Mouse (Mus musculus) myocyte (in vitro differentiated cells): Measurements from ENCODE around the gene Olfr429. TPM values are rescaled to one million over a fixed set of nuclear protein-coding genes. Genes with fewer than 3 reads are reported as not detected.

Experiments
- H3K27me3 ChIP-seq: one replicate; pipeline ENCODE4 v1.6.1; 2011; ENCODE audit not compliant: control insufficient read depth, insufficient read depth, insufficient read length
- H3K36me3 ChIP-seq: one replicate; pipeline ENCODE4 v1.6.1; 2011; ENCODE audit not compliant: control insufficient read depth, insufficient read depth
- H3K4me2 ChIP-seq: one replicate; pipeline ENCODE4 v1.6.1; 2011; ENCODE audit warnings: low read depth, control low read depth
- H3K4me3 ChIP-seq: one replicate; pipeline ENCODE4 v1.5.1; 2011; ENCODE audit warnings: mild to moderate bottlenecking, control low read depth, moderate library complexity
- H3K79me2 ChIP-seq: one replicate; pipeline ENCODE4 v1.6.1; 2011; ENCODE audit not compliant: control insufficient read depth, insufficient read depth
- H3ac ChIP-seq: one replicate; pipeline ENCODE4 v1.6.1; 2011; ENCODE audit not compliant: control insufficient read depth, insufficient read length
- CEBPB ChIP-seq: IDR thresholded peaks from 2 replicates; pipeline ENCODE4 v1.6.1; 2011; ENCODE audit warnings: mild to moderate bottlenecking, moderate library complexity; ENCODE audit not compliant: poor library complexity, insufficient read depth, severe bottlenecking
- E2F4 ChIP-seq: IDR thresholded peaks from one replicate; pipeline ENCODE4 v1.6.1; 2011; ENCODE audit warnings: mild to moderate bottlenecking, control low read depth, moderate library complexity; ENCODE audit not compliant: insufficient read depth
- MAX ChIP-seq: IDR thresholded peaks from one replicate; pipeline ENCODE4 v1.6.1; 2011; ENCODE audit warnings: low read depth, mild to moderate bottlenecking, control low read depth
- MYOD1 ChIP-seq, 3 experiments: IDR thresholded peaks; one replicate each; pipeline ENCODE4 v1.6.1; 2011; ENCODE audit warnings: control low read depth in 2 of 3, low read depth in 2 of 3, mild to moderate bottlenecking in 2 of 3, moderate library complexity in 1 of 3; ENCODE audit not compliant: insufficient read length in 2 of 3, control insufficient read depth in 1 of 3
- MYOG ChIP-seq, 3 experiments: IDR thresholded peaks; one replicate each; pipeline ENCODE4 v1.6.1; 2011; ENCODE audit warnings: control low read depth in 2 of 3, low read depth in 2 of 3, mild to moderate bottlenecking in 2 of 3; ENCODE audit not compliant: insufficient read length in 2 of 3, control insufficient read depth in 1 of 3, insufficient read depth in 1 of 3
- POLR2A ChIP-seq: IDR thresholded peaks from one replicate; pipeline ENCODE4 v1.6.1; 2011; ENCODE audit warnings: low read depth, mild to moderate bottlenecking, control low read depth, moderate library complexity; ENCODE audit not compliant: insufficient read length
- POLR2AphosphoS2 ChIP-seq: IDR thresholded peaks from one replicate; pipeline ENCODE4 v1.6.1; 2011; ENCODE audit warnings: low read depth, control low read depth; ENCODE audit not compliant: insufficient read length
- REST ChIP-seq: IDR thresholded peaks from one replicate; pipeline ENCODE4 v1.6.1; 2011; ENCODE audit warnings: mild to moderate bottlenecking, control low read depth, moderate library complexity; ENCODE audit not compliant: insufficient read depth, insufficient read length
- SRF ChIP-seq: IDR thresholded peaks from one replicate; pipeline ENCODE4 v1.6.1; 2011; ENCODE audit warnings: low read depth; ENCODE audit not compliant: control insufficient read depth, insufficient read length
- TCF12 ChIP-seq: IDR thresholded peaks from one replicate; pipeline ENCODE4 v1.6.1; 2011; ENCODE audit warnings: mild to moderate bottlenecking, control low read depth; ENCODE audit not compliant: poor library complexity, insufficient read depth, severe bottlenecking
- TCF3 ChIP-seq: IDR thresholded peaks from one replicate; pipeline ENCODE4 v1.6.1; 2011; ENCODE audit warnings: low read depth, control low read depth; ENCODE audit not compliant: insufficient read length
- USF1 ChIP-seq: IDR thresholded peaks from one replicate; pipeline ENCODE4 v1.6.1; 2011; ENCODE audit warnings: low read depth, mild to moderate bottlenecking, control low read depth, moderate library complexity
- polyA plus RNA-seq: library from polyadenylated mRNA; unstranded; fragments of >200 nt; fragmentation: generic; extraction: Trizol; gene quantifications from one replicate; pipeline ENCODE4 v1.2.1, GENCODE M21; 2012; ENCODE audit warnings: missing spikeins

The Olfr429 gene
- polyA plus RNA-seq, 1 experiment = not detected

DNA sequence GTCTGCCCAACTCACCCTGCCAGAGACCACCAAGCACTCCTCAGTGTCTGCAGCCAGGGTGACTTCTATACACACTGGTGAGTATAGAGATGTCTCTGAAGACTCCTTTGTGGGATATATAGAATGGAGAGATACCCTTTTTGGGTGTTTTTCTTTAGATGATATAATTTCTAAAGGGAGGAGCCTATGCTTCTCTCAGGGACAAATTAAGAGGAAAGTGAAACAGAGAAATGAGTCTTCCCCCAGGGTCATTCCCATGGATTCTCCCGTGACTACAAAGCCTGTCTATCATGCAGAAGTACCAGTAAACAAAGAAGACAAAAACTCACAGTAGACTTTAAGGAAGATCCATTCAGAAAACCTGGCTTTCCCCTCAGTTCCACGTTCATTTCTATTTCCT lies 36.9 kb downstream of the Olfr429 start, which contains the start of gene Olfr231:
Gene Olfr231 (minus strand): TSS at position 101 of the 400 bp plus-strand sequence.
- TF ChIP-seq POLR2AphosphoS2 (no peak), TCF12 (no peak), SRF (no peak), MAX (no peak), USF1 (no peak), MYOG (IDR thresholded peaks at IDR 0.05; ENCODE audit: control insufficient read depth in 1 of 3, insufficient read depth in 1 of 3, insufficient read length in 2 of 3, low read depth in 2 of 3) (no peak), E2F4 (no peak), TCF3 (no peak), POLR2A (no peak), MYOD1 (IDR thresholded peaks at IDR 0.05; ENCODE audit: control insufficient read depth in 1 of 3, insufficient read length in 2 of 3, low read depth in 2 of 3) (no peak), CEBPB (no peak), REST (no peak)
- no peak within 1 kb of the TSS for H3ac ChIP-seq
- no peak within 1 kb of the TSS for H3K4me3 ChIP-seq
- no peaks in the 10 kb centered on the region for H3K36me3 ChIP-seq
- no peaks in the 10 kb centered on the region for H3K27me3 ChIP-seq
- no peaks in the 10 kb centered on the region for H3K79me2 ChIP-seq
- no peak within 1 kb of the TSS for H3K4me2 ChIP-seq

DNA sequence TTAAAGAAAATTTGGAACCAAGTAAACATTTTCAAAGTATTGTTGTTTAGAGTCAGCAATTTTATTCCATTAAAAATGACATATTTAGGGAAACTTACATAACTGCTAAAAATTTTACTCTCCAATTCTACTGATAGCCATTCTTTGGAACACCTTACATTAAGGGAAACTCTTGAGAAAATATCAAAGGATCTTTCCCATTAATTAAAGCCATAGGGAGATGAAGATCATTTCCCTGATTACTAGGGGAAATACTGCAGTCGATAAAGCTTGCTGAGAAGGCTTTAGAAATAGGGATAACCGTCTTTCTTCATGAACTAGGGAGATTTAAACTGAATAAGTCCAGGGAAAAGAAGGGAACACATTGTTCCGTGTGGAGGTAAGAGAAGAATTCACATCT lies 47.1 kb downstream of the Olfr429 start, which contains the start of gene Olfr424:
Gene Olfr424 (plus strand): TSS at position 301 of the 400 bp plus-strand sequence.
- Histone ChIP-seq H3K4me3 (no peak within 1 kb of the TSS), H3K4me2 (no peak within 1 kb of the TSS), H3ac (no peak within 1 kb of the TSS), H3K79me2 (no peaks in the 10 kb centered on the region), H3K27me3 (no peaks in the 10 kb centered on the region), H3K36me3 (no peaks in the 10 kb centered on the region)
- TF ChIP-seq E2F4 (no peak), MAX (no peak)

- H3K27me3 ChIP-seq = no peaks in the 10 kb centered on the region
- TF ChIP-seq TCF3 (no peak), TCF12 (no peak), SRF (no peak), CEBPB (no peak), E2F4 (no peak), MYOD1 (IDR thresholded peaks at IDR 0.05; ENCODE audit: control insufficient read depth in 1 of 3, insufficient read length in 2 of 3, low read depth in 2 of 3) (no peak), REST (no peak), POLR2AphosphoS2 (no peak), USF1 (no peak)
- H3ac ChIP-seq = no peak overlapping the region
- no peaks in the 10 kb centered on the region for H3K36me3 ChIP-seq
- H3K4me3 ChIP-seq = no peak overlapping the region
- H3K4me2 ChIP-seq = no peak overlapping the region
- H3K79me2 ChIP-seq = no peaks in the 10 kb centered on the region
These were observed 47.9 kb downstream of the Olfr429 start for GRCm38 (mm10) chr1:174131999-174132398.

Other genes with a start within 250 kb of the Olfr429 start
- 1.9 TPM for gene Ifi211, start 171.3 kb upstream of the Olfr429 start, polyA plus RNA-seq
- gene Mndal, start 141.8 kb upstream of the Olfr429 start, polyA plus RNA-seq = 2.3 TPM
- gene Ifi203, start 141.7 kb upstream of the Olfr429 start, polyA plus RNA-seq = 3.3 TPM
- 9.6 TPM for gene Ifi202b, start 101.6 kb upstream of the Olfr429 start, polyA plus RNA-seq
- 0.04 TPM for gene Ifi205, start 52.5 kb upstream of the Olfr429 start, polyA plus RNA-seq
- gene Olfr433, start 43.6 kb upstream of the Olfr429 start, polyA plus RNA-seq = not detected
- not detected for gene Olfr432, start 35.1 kb upstream of the Olfr429 start, polyA plus RNA-seq
- gene Olfr430, start 17.7 kb upstream of the Olfr429 start, polyA plus RNA-seq = not detected
- gene Olfr427, start 12.6 kb downstream of the Olfr429 start, polyA plus RNA-seq = not detected
- gene Olfr231, start 36.8 kb downstream of the Olfr429 start, polyA plus RNA-seq = not detected
- not detected for gene Olfr424, start 47.2 kb downstream of the Olfr429 start, polyA plus RNA-seq
- not detected for gene Olfr420, start 71.3 kb downstream of the Olfr429 start, polyA plus RNA-seq
- gene Spta1, start 88.4 kb downstream of the Olfr429 start, polyA plus RNA-seq = 0.04 TPM
- not detected for gene Olfr419, start 167.7 kb downstream of the Olfr429 start, polyA plus RNA-seq
- not detected for gene Mptx1, start 246.2 kb downstream of the Olfr429 start, polyA plus RNA-seq